Mouse (Mus musculus): ENCODE measurements around the gene Glg1. TPM values are rescaled to one million over a fixed set of nuclear protein-coding genes. Genes with fewer than 3 reads are reported as not detected.

Gene Glg1
- polyA plus RNA-seq, 1 experiment from 2014 or later, result 91.8 TPM

- DNase-seq (ENCODE audit: low spot score), result no peak
- Histone ChIP-seq H3K36me3 (ENCODE audit: control insufficient read depth, insufficient read depth, low read length) (no peaks in the 10 kb centered on the region), H3K4me2 (ENCODE audit: low read length) (no peak overlapping the region), H3K9ac (ENCODE audit: low read length) (no peak overlapping the region), H3K4me3 (ENCODE audit: low read depth, low read length) (no peak overlapping the region), H3K27me3 (replicated peaks; ENCODE audit: control insufficient read depth, insufficient read depth, low read length) (no peaks in the 10 kb centered on the region), H3K4me1 (replicated peaks; ENCODE audit: control insufficient read depth, insufficient read depth, low read length) (no peaks in the 10 kb centered on the region), H3K9me3 (ENCODE audit: control insufficient read depth, low read length) (no peaks in the 10 kb centered on the region), H3K27ac (ENCODE audit: low read depth) (no peak overlapping the region)
- 86% methylated on average over 3 of the region's 3 CpGs for WGBS
- no peak for ATAC-seq (replicated peaks; ENCODE audit: low FRiP score, low TSS enrichment, low read depth)
Measured at GRCm38 (mm10) chr8:111237301-111237700, 21.7 kb downstream of the Glg1 start.

DNA sequence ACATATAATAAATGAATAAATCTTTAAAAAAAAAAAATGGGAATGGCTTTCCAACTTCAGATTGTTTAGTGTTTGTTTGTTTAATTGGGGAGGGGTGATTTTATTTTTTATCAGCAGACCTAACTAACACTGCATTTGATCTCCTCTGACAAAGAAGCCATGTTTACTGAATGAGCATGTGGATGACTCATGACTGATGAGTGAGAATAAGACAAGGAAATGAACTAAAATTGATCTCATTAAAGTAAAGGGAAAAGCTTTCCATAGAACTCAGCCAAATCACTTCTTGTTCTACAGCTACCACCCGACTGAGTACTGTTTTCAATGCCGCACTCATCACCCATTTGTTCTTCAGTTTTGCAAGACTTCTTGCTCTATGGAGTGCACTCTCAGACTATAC is 25.3 kb downstream of the Glg1 start:
- Histone ChIP-seq H3K9me3 (ENCODE audit: control insufficient read depth, low read length) (no peaks in the 10 kb centered on the region), H3K27ac (ENCODE audit: low read depth) (no peak overlapping the region), H3K9ac (ENCODE audit: low read length) (no peak overlapping the region), H3K36me3 (ENCODE audit: control insufficient read depth, insufficient read depth, low read length) (no peaks in the 10 kb centered on the region), H3K4me1 (replicated peaks; ENCODE audit: control insufficient read depth, insufficient read depth, low read length) (no peaks in the 10 kb centered on the region), H3K4me3 (ENCODE audit: low read depth, low read length) (no peak overlapping the region), H3K27me3 (replicated peaks; ENCODE audit: control insufficient read depth, insufficient read depth, low read length) (no peaks in the 10 kb centered on the region), H3K4me2 (ENCODE audit: low read length) (no peak overlapping the region)
- DNase-seq (ENCODE audit: low spot score), result no peak
- ATAC-seq (replicated peaks; ENCODE audit: low FRiP score, low TSS enrichment, low read depth), result no peak
- 95% methylated on average over 2 of the region's 2 CpGs for WGBS

GRCm38 (mm10) chr8:111224153-111224552 is 34.9 kb downstream of the Glg1 start:
- H3K9ac ChIP-seq (ENCODE audit: low read length), result no peak overlapping the region
- no peak overlapping the region for H3K4me3 ChIP-seq (ENCODE audit: low read depth, low read length)
- 0 out of 2 replicates have a peak, but pooled peaks cover 4% of the 10 kb centered on the region for H3K4me1 ChIP-seq (replicated peaks; ENCODE audit: control insufficient read depth, insufficient read depth, low read length)
- no peak overlapping the region for H3K4me2 ChIP-seq (ENCODE audit: low read length)
- DNase-seq (ENCODE audit: low spot score) (no peak), ATAC-seq (replicated peaks; ENCODE audit: low FRiP score, low TSS enrichment, low read depth) (no peak)
- no peaks in the 10 kb centered on the region for H3K36me3 ChIP-seq (ENCODE audit: control insufficient read depth, insufficient read depth, low read length)
- 49% methylated on average over 5 of the region's 5 CpGs for WGBS
- no peaks in the 10 kb centered on the region for H3K27me3 ChIP-seq (replicated peaks; ENCODE audit: control insufficient read depth, insufficient read depth, low read length)
- no peak overlapping the region for H3K27ac ChIP-seq (ENCODE audit: low read depth)
- no peaks in the 10 kb centered on the region for H3K9me3 ChIP-seq (ENCODE audit: control insufficient read depth, low read length)

DNA sequence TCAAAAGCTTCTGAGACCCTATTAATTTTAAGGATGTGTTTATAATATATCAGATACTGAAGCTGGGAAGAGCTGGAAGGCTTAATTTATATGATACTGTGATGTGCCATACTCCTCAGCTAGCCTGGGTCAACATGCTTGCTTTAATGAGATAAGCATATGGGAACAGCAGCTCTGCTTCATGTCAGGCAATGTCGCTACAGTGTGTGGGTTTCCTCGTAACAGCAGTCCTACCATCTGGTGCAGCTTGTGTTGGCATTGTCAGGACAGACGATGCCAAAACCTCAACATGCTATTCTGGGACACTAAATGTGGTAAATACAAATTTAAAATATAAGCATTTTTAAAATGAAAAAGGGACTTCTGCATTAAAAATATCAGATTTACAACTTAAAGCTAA is 40.9 kb downstream of the Glg1 start:
- Histone ChIP-seq H3K27ac (ENCODE audit: low read depth) (no peak overlapping the region), H3K36me3 (ENCODE audit: control insufficient read depth, insufficient read depth, low read length) (no peaks in the 10 kb centered on the region), H3K9ac (ENCODE audit: low read length) (no peak overlapping the region), H3K27me3 (replicated peaks; ENCODE audit: control insufficient read depth, insufficient read depth, low read length) (no peaks in the 10 kb centered on the region), H3K4me3 (ENCODE audit: low read depth, low read length) (no peak overlapping the region), H3K9me3 (ENCODE audit: control insufficient read depth, low read length) (no peaks in the 10 kb centered on the region), H3K4me1 (replicated peaks; ENCODE audit: control insufficient read depth, insufficient read depth, low read length) (0 out of 2 replicates have a peak, but pooled peaks cover 2% of the 10 kb centered on the region), H3K4me2 (ENCODE audit: low read length) (no peak overlapping the region)
- no peak for ATAC-seq (replicated peaks; ENCODE audit: low FRiP score, low TSS enrichment, low read depth)
- 38% methylated on average over 3 of the region's 3 CpGs for WGBS
- DNase-seq (ENCODE audit: low spot score), result no peak

DNA sequence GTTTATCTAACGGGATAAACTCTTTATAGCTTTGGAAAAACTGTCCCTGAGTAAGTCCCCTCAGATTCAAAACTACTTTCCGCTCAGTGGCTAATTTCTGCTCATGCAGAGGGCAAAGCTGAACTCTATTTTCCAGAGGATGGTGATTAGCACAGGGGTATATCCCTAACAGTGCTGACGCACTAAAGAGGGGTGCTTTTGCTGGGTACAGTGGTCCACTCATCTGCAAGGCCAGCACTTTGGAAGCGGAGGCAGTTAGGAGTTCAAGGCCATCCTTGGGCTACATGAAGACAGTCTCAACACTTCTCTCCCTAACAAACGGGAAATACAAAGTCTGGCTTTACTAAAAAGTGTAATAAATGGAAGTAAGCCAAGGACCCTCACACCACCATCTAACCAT is 45.6 kb downstream of the Glg1 start:
- 0 out of 2 replicates have a peak, but pooled peaks cover 2% of the 10 kb centered on the region for H3K4me1 ChIP-seq (replicated peaks; ENCODE audit: control insufficient read depth, insufficient read depth, low read length)
- no peak overlapping the region for H3K4me2 ChIP-seq (ENCODE audit: low read length)
- H3K27me3 ChIP-seq (replicated peaks; ENCODE audit: control insufficient read depth, insufficient read depth, low read length), result no peaks in the 10 kb centered on the region
- no peaks in the 10 kb centered on the region for H3K36me3 ChIP-seq (ENCODE audit: control insufficient read depth, insufficient read depth, low read length)
- no peak overlapping the region for H3K27ac ChIP-seq (ENCODE audit: low read depth)
- H3K9me3 ChIP-seq (ENCODE audit: control insufficient read depth, low read length), result no peaks in the 10 kb centered on the region
- WGBS, result 83% methylated on average over 5 of the region's 5 CpGs
- H3K4me3 ChIP-seq (ENCODE audit: low read depth, low read length), result no peak overlapping the region
- H3K9ac ChIP-seq (ENCODE audit: low read length), result no peak overlapping the region
- DNase-seq (ENCODE audit: low spot score), result no peak
- ATAC-seq (replicated peaks; ENCODE audit: low FRiP score, low TSS enrichment, low read depth), result no peak

DNA sequence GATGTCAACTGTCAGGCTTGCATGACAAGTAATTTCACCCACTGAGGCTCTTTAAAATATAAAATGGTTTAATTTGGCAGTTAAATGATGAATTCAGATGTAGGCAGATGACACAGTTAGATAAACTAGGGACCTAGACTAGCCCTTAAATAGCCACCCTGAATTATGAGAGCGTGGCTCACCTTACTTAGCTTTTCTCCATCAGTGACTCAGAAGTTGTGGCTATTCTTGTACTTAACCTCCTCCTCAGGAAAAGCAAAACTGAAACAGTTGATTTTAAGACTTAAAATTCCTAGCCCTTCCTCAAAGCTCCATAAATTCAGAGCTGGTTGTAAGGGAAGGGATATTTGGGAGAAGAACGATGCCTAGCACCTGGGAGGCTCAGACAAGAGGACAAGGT is 47.8 kb downstream of the Glg1 start:
- Histone ChIP-seq H3K4me2 (ENCODE audit: low read length) (no peak overlapping the region), H3K4me1 (replicated peaks; ENCODE audit: control insufficient read depth, insufficient read depth, low read length) (no peaks in the 10 kb centered on the region), H3K9ac (ENCODE audit: low read length) (no peak overlapping the region), H3K27ac (ENCODE audit: low read depth) (no peak overlapping the region), H3K9me3 (ENCODE audit: control insufficient read depth, low read length) (no peaks in the 10 kb centered on the region), H3K36me3 (ENCODE audit: control insufficient read depth, insufficient read depth, low read length) (no peaks in the 10 kb centered on the region), H3K4me3 (ENCODE audit: low read depth, low read length) (no peak overlapping the region), H3K27me3 (replicated peaks; ENCODE audit: control insufficient read depth, insufficient read depth, low read length) (no peaks in the 10 kb centered on the region)
- no peak for DNase-seq (ENCODE audit: low spot score)
- 89% methylated on average over 2 of the region's 2 CpGs for WGBS
- ATAC-seq (replicated peaks; ENCODE audit: low FRiP score, low TSS enrichment, low read depth), result no peak

DNA sequence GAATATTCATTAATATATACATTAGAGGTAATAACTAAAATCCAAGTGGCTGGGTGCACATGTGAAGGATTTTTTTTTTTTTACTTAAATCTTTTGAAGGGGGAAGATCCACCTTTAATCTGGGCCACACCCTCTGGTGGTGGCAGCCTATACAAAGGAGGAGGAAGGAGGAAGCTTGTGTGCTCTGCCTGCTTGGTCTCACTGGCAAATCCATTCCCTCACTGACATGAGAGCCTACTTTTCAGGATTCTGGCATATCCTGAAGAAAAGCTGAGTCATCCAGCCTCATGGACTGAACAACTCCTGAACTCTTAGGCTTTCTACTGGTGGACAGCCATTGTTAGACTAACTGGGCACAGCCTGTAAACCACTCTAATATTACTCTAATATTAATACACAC is 49.1 kb downstream of the Glg1 start:
- Histone ChIP-seq H3K9ac (ENCODE audit: low read length) (no peak overlapping the region), H3K9me3 (ENCODE audit: control insufficient read depth, low read length) (no peaks in the 10 kb centered on the region)
- no peak for ATAC-seq (replicated peaks; ENCODE audit: low FRiP score, low TSS enrichment, low read depth)

GRCm38 (mm10) chr8:111206321-111206720 is 52.7 kb downstream of the Glg1 start:
- no peaks in the 10 kb centered on the region for H3K9me3 ChIP-seq (ENCODE audit: control insufficient read depth, low read length)
- no peaks in the 10 kb centered on the region for H3K36me3 ChIP-seq (ENCODE audit: control insufficient read depth, insufficient read depth, low read length)
- H3K4me3 ChIP-seq (ENCODE audit: low read depth, low read length), result no peak overlapping the region
- H3K4me2 ChIP-seq (ENCODE audit: low read length), result no peak overlapping the region
- ATAC-seq (replicated peaks; ENCODE audit: low FRiP score, low TSS enrichment, low read depth) (no peak), DNase-seq (ENCODE audit: low spot score) (no peak)
- no peaks in the 10 kb centered on the region for H3K4me1 ChIP-seq (replicated peaks; ENCODE audit: control insufficient read depth, insufficient read depth, low read length)
- no peak overlapping the region for H3K9ac ChIP-seq (ENCODE audit: low read length)
- 84% methylated on average over 6 of the region's 6 CpGs for WGBS
- no peak overlapping the region for H3K27ac ChIP-seq (ENCODE audit: low read depth)
- no peaks in the 10 kb centered on the region for H3K27me3 ChIP-seq (replicated peaks; ENCODE audit: control insufficient read depth, insufficient read depth, low read length)

More for the DNA sequence above, 49.1 kb downstream of the Glg1 start:
- H3K27me3 ChIP-seq (replicated peaks; ENCODE audit: control insufficient read depth, insufficient read depth, low read length), result no peaks in the 10 kb centered on the region
- H3K4me2 ChIP-seq (ENCODE audit: low read length), result no peak overlapping the region
- no peaks in the 10 kb centered on the region for H3K4me1 ChIP-seq (replicated peaks; ENCODE audit: control insufficient read depth, insufficient read depth, low read length)
- DNase-seq (ENCODE audit: low spot score), result no peak
- H3K4me3 ChIP-seq (ENCODE audit: low read depth, low read length), result no peak overlapping the region
- no peak overlapping the region for H3K27ac ChIP-seq (ENCODE audit: low read depth)
- H3K36me3 ChIP-seq (ENCODE audit: control insufficient read depth, insufficient read depth, low read length), result no peaks in the 10 kb centered on the region

GRCm38 (mm10) chr8:111205033-111205432 is 54.0 kb downstream of the Glg1 start:
- no peaks in the 10 kb centered on the region for H3K4me1 ChIP-seq (replicated peaks; ENCODE audit: control insufficient read depth, insufficient read depth, low read length)
- DNase-seq (ENCODE audit: low spot score) (no peak), ATAC-seq (replicated peaks; ENCODE audit: low FRiP score, low TSS enrichment, low read depth) (no peak)
- 85% methylated on average over 6 of the region's 6 CpGs for WGBS
- no peaks in the 10 kb centered on the region for H3K27me3 ChIP-seq (replicated peaks; ENCODE audit: control insufficient read depth, insufficient read depth, low read length)
- H3K4me2 ChIP-seq (ENCODE audit: low read length), result no peak overlapping the region
- H3K9ac ChIP-seq (ENCODE audit: low read length), result no peak overlapping the region
- no peak overlapping the region for H3K4me3 ChIP-seq (ENCODE audit: low read depth, low read length)
- no peaks in the 10 kb centered on the region for H3K9me3 ChIP-seq (ENCODE audit: control insufficient read depth, low read length)
- H3K27ac ChIP-seq (ENCODE audit: low read depth), result no peak overlapping the region
- H3K36me3 ChIP-seq (ENCODE audit: control insufficient read depth, insufficient read depth, low read length), result no peaks in the 10 kb centered on the region
